38 mouse cellular contexts compared by ENCODE assay signal in genomic region chr1:72493454-72493853, GRCm38 (mm10). TPM values are rescaled to one million over a fixed set of nuclear protein-coding genes. Genes with fewer than 3 reads are reported as not detected.
"Had no signal": no experiment of that assay in that cellular context is flagged by ENCODE, and none has a peak within 500 bp of the region (broad histone marks: within the 10 kb centered on the region; RNA-seq: fewer than 3 reads in every experiment).

No protein-coding gene starts in this region.

- H3K9ac ChIP-seq: limb, embryonic 12.5 days; limb, embryonic 13.5 days; limb, embryonic 15.5 days; liver, embryonic 12.5 days; liver, embryonic 13.5 days; liver, embryonic 14.5 days; liver, embryonic 15.5 days; liver, postnatal 0 days; lung, embryonic 14.5 days; lung, embryonic 15.5 days; midbrain, embryonic 12.5 days; midbrain, embryonic 13.5 days; midbrain, embryonic 15.5 days; neural tube, embryonic 12.5 days had no signal

- H3K4me1 ChIP-seq: limb, embryonic 12.5 days; limb, embryonic 15.5 days; liver, embryonic 12.5 days; liver, embryonic 13.5 days; liver, embryonic 15.5 days; lung, embryonic 15.5 days had no signal

- H3K27me3 ChIP-seq: limb, embryonic 12.5 days; limb, embryonic 13.5 days; limb, embryonic 15.5 days; liver, embryonic 12.5 days; liver, embryonic 13.5 days; liver, embryonic 15.5 days; lung, embryonic 15.5 days; midbrain, embryonic 12.5 days; midbrain, embryonic 13.5 days; midbrain, embryonic 15.5 days; neural tube, embryonic 12.5 days had no signal

- DNase-seq: left cerebral cortex, postnatal 4 days; liver; liver, embryonic 13.5 days; liver, postnatal 0 days; lung, adult 18-20 months; lung, adult 2 months; lung, embryonic 14.5 days; lung, postnatal 10 days; lung, postnatal 14 days; lung, postnatal 36 days; lung, postnatal 4 days; midbrain, embryonic 14.5 days had no signal

- H3K27ac ChIP-seq: limb, embryonic 10.5 days; limb, embryonic 12.5 days; limb, embryonic 13.5 days; limb, embryonic 15.5 days; liver, embryonic 12.5 days; liver, embryonic 13.5 days; liver, embryonic 14.5 days; liver, embryonic 15.5 days; lung, embryonic 15.5 days; macrophage; midbrain, embryonic 10.5 days; midbrain, embryonic 12.5 days; midbrain, embryonic 13.5 days; midbrain, embryonic 15.5 days; neural tube, embryonic 12.5 days had no signal

- H3K4me2 ChIP-seq: limb, embryonic 12.5 days; limb, embryonic 13.5 days; limb, embryonic 15.5 days; liver, embryonic 11.5 days; liver, embryonic 12.5 days; liver, embryonic 13.5 days; liver, embryonic 15.5 days; lung, embryonic 14.5 days; lung, embryonic 15.5 days; midbrain, embryonic 11.5 days; midbrain, embryonic 12.5 days; midbrain, embryonic 13.5 days; midbrain, embryonic 15.5 days; neural tube, embryonic 12.5 days had no signal

- H3K36me3 ChIP-seq: limb, embryonic 10.5 days; limb, embryonic 12.5 days; limb, embryonic 13.5 days; limb, embryonic 15.5 days; liver, embryonic 12.5 days; liver, embryonic 13.5 days; liver, embryonic 15.5 days; lung, embryonic 15.5 days; midbrain, embryonic 10.5 days; midbrain, embryonic 12.5 days; midbrain, embryonic 13.5 days; midbrain, embryonic 15.5 days; neural tube, embryonic 12.5 days had no signal

- H3K9me3 ChIP-seq: limb, embryonic 10.5 days; limb, embryonic 12.5 days; limb, embryonic 13.5 days; limb, embryonic 15.5 days; liver, embryonic 12.5 days; liver, embryonic 13.5 days; liver, embryonic 15.5 days; lung, embryonic 15.5 days; midbrain, embryonic 10.5 days; midbrain, embryonic 12.5 days; midbrain, embryonic 13.5 days; midbrain, embryonic 15.5 days; neural tube, embryonic 12.5 days had no signal

- H3K4me3 ChIP-seq: limb, embryonic 10.5 days; limb, embryonic 12.5 days; limb, embryonic 13.5 days; limb, embryonic 15.5 days; liver, embryonic 12.5 days; liver, embryonic 13.5 days; liver, embryonic 15.5 days; lung, embryonic 15.5 days; megakaryocyte, embryonic 14.5 days; midbrain, embryonic 10.5 days; midbrain, embryonic 12.5 days; midbrain, embryonic 13.5 days; midbrain, embryonic 15.5 days; myocyte; neural tube, embryonic 12.5 days had no signal

- ATAC-seq: liver, embryonic 12.5 days; liver, postnatal 0 days; lung, postnatal 0 days; midbrain, embryonic 13.5 days; midbrain, embryonic 15.5 days; midbrain, embryonic 16.5 days had no signal

RNA-seq across cellular contexts. Expression of gene March4, which starts 43.3 kb away (rescaled TPM):
- total RNA-seq: liver, adult 2 months; megakaryocyte, adult 5-6 weeks; megakaryocyte-erythroid progenitor cell, adult 5-6 weeks; monocyte, adult 5-6 weeks had no signal
- polyA plus RNA-seq: limb, embryonic 10.5 days; limb, embryonic 11.5 days; limb, embryonic 12.5 days; limb, embryonic 13.5 days; limb, embryonic 15.5 days; liver, adult 2 months; liver, embryonic 11.5 days; liver, embryonic 12.5 days; liver, embryonic 13.5 days; liver, embryonic 14.5 days; liver, embryonic 15.5 days; liver, embryonic 16.5 days; liver, postnatal 0 days; lung, embryonic 14.5 days; macrophage had no signal
